Mouse (Mus musculus) MEL (cell line): ENCODE data around the gene Xirp2. TPM values are rescaled to one million over a fixed set of nuclear protein-coding genes. Genes with fewer than 3 reads are reported as not detected.
"Not testable (repeated sequence)": the region's sequence is repeated elsewhere in the genome, so short reads cannot be mapped to it uniquely, and the experiment has no call there.

ENCODE experiments used
- DNase-seq: peaks from one replicate; pipeline ENCODE4 v3.0.0; 2011; ENCODE audit warnings: low read depth, low spot score
- H3K27ac ChIP-seq: 2 replicates; pipeline ENCODE4 v1.5.1; 2012; ENCODE audit warnings: low read depth, mild to moderate bottlenecking, control low read depth, low read length, moderate library complexity; ENCODE audit not compliant: control insufficient read depth
- H3K27me3 ChIP-seq, 2 experiments: fragments of 150-350 bp in 1 of 2; sonication (generic) in 1 of 2; 2 replicates each; pipeline ENCODE4 v1.6.1; 2012; ENCODE audit warnings: low read length in 2 of 2, mild to moderate bottlenecking in 2 of 2, improper control_type of control experiment in 1 of 2, moderate library complexity in 1 of 2; ENCODE audit not compliant: insufficient read depth in 2 of 2, control insufficient read depth in 1 of 2
- H3K36me3 ChIP-seq, 2 experiments: 2 replicates each; pipeline ENCODE4 v1.6.1; 2012 to 2014; ENCODE audit warnings: low read length in 2 of 2, improper control_type of control experiment in 1 of 2, inconsistent platforms in 1 of 2, mild to moderate bottlenecking in 1 of 2; ENCODE audit not compliant: insufficient read depth in 2 of 2, control insufficient read depth in 1 of 2
- H3K4me1 ChIP-seq, 2 experiments: fragments of 150-350 bp in 1 of 2; sonication (generic) in 1 of 2; 2 replicates each; pipeline ENCODE4 v1.6.1; 2012; ENCODE audit warnings: low read length in 2 of 2, improper control_type of control experiment in 1 of 2, mild to moderate bottlenecking in 1 of 2; ENCODE audit not compliant: insufficient read depth in 2 of 2, control insufficient read depth in 1 of 2
- H3K4me3 ChIP-seq, 2 experiments: fragments of 150-350 bp in 1 of 2; sonication (generic) in 1 of 2; 2 replicates each; pipeline ENCODE4 v1.5.1; 2012; ENCODE audit warnings: low read depth in 2 of 2, low read length in 2 of 2, mild to moderate bottlenecking in 2 of 2, moderate library complexity in 2 of 2, control low read depth in 1 of 2, improper control_type of control experiment in 1 of 2; ENCODE audit not compliant: control insufficient read depth in 1 of 2, insufficient read depth in 1 of 2
- H3K79me2 ChIP-seq: 2 replicates; pipeline ENCODE4 v1.6.1; 2012; ENCODE audit warnings: mild to moderate bottlenecking, low read length, moderate library complexity; ENCODE audit not compliant: control insufficient read depth, poor library complexity, insufficient read depth
- H3K9ac ChIP-seq: 2 replicates; pipeline ENCODE4 v1.6.1; 2012; ENCODE audit warnings: low read depth, mild to moderate bottlenecking, control low read depth, low read length, moderate library complexity; ENCODE audit not compliant: control insufficient read depth, poor library complexity, severe bottlenecking
- H3K9me3 ChIP-seq: fragments of 150-350 bp; sonication (generic); replicated peaks from 2 replicates; pipeline ENCODE4 v1.6.1; 2012; ENCODE audit warnings: mild to moderate bottlenecking, low read length, improper control_type of control experiment, moderate library complexity; ENCODE audit not compliant: insufficient read depth
- BHLHE40 ChIP-seq: IDR thresholded peaks from 2 replicates; pipeline ENCODE4 v1.6.1; 2012; ENCODE audit warnings: low read depth, mild to moderate bottlenecking, inconsistent platforms, low read length, improper control_type of control experiment, borderline replicate concordance
- CTCF ChIP-seq, 3 experiments: IDR thresholded peaks in 2 of 3; conservative IDR thresholded peaks in 1 of 3; 2 replicates each; pipeline ENCODE4 v1.5.1; 2011 to 2012; ENCODE audit warnings: low read length in 3 of 3, low read depth in 2 of 3, mild to moderate bottlenecking in 2 of 3, improper control_type of control experiment in 1 of 3, inconsistent platforms in 1 of 3, mixed read lengths in 1 of 3, moderate library complexity in 1 of 3; ENCODE audit not compliant: control insufficient read depth in 1 of 3, insufficient read depth in 1 of 3, poor library complexity in 1 of 3, severe bottlenecking in 1 of 3
- ETS1 ChIP-seq: IDR thresholded peaks from 2 replicates; pipeline ENCODE4 v1.6.1; 2012; ENCODE audit warnings: low read depth, mild to moderate bottlenecking, inconsistent platforms, low read length, improper control_type of control experiment, moderate library complexity
- GATA1 ChIP-seq: IDR thresholded peaks from 2 replicates; pipeline ENCODE4 v1.6.1; 2011; ENCODE audit warnings: low read depth, low read length, improper control_type of control experiment
- JUND ChIP-seq: IDR thresholded peaks from 2 replicates; pipeline ENCODE4 v1.6.1; 2011; ENCODE audit warnings: low read depth, mild to moderate bottlenecking, improper control_type of control experiment, low read length
- MAFK ChIP-seq: IDR thresholded peaks from 2 replicates; pipeline ENCODE4 v1.6.1; 2011; ENCODE audit warnings: low read depth, mild to moderate bottlenecking, low read length, improper control_type of control experiment, borderline replicate concordance
- MAX ChIP-seq: IDR thresholded peaks from 2 replicates; pipeline ENCODE4 v1.6.1; 2011; ENCODE audit warnings: low read length, improper control_type of control experiment
- MEF2A ChIP-seq: IDR thresholded peaks from 2 replicates; pipeline ENCODE4 v1.6.1; 2014; ENCODE audit warnings: low read depth, mild to moderate bottlenecking, inconsistent platforms, low read length, improper control_type of control experiment; ENCODE audit not compliant: poor library complexity, insufficient replicate concordance, severe bottlenecking; ENCODE audit errors: extremely low read depth
- MYB ChIP-seq: IDR thresholded peaks from 2 replicates; pipeline ENCODE4 v1.6.1; 2011; ENCODE audit warnings: mild to moderate bottlenecking, low read depth, low read length, improper control_type of control experiment
- MYC ChIP-seq: IDR thresholded peaks from 2 replicates; pipeline ENCODE4 v1.6.1; 2011; ENCODE audit warnings: low read depth, mild to moderate bottlenecking, low read length, improper control_type of control experiment, moderate library complexity
- NELFE ChIP-seq: IDR thresholded peaks from 2 replicates; pipeline ENCODE4 v1.6.1; 2011; ENCODE audit warnings: low read depth, low read length, improper control_type of control experiment
- NRF1 ChIP-seq: IDR thresholded peaks from 2 replicates; pipeline ENCODE4 v1.6.1; 2014; ENCODE audit warnings: low read depth, mild to moderate bottlenecking, inconsistent platforms, low read length, improper control_type of control experiment, moderate library complexity; ENCODE audit not compliant: poor library complexity, insufficient read depth, severe bottlenecking
- POLR2AphosphoS5 ChIP-seq: IDR thresholded peaks from 2 replicates; pipeline ENCODE4 v1.6.1; 2012; ENCODE audit warnings: low read depth, borderline replicate concordance, mild to moderate bottlenecking, inconsistent platforms, low read length, moderate library complexity, mixed read lengths
- RAD21 ChIP-seq: IDR thresholded peaks from 2 replicates; pipeline ENCODE4 v1.6.1; 2011; ENCODE audit warnings: mild to moderate bottlenecking, low read depth, low read length, improper control_type of control experiment
- RCOR1 ChIP-seq: IDR thresholded peaks from 2 replicates; pipeline ENCODE4 v1.6.1; 2012; ENCODE audit warnings: low read depth, mild to moderate bottlenecking, inconsistent platforms, low read length, improper control_type of control experiment
- SIN3A ChIP-seq: IDR thresholded peaks from 2 replicates; pipeline ENCODE4 v1.6.1; 2012; ENCODE audit warnings: low read length, improper control_type of control experiment, inconsistent platforms
- SMC3 ChIP-seq: IDR thresholded peaks from 2 replicates; pipeline ENCODE4 v1.6.1; 2011; ENCODE audit warnings: low read depth, low read length, improper control_type of control experiment
- TAL1 ChIP-seq: IDR thresholded peaks from 2 replicates; pipeline ENCODE4 v1.6.1; 2012; ENCODE audit warnings: mild to moderate bottlenecking, inconsistent platforms, low read length, moderate library complexity, mixed read lengths
- TCF12 ChIP-seq: IDR thresholded peaks from 2 replicates; pipeline ENCODE4 v1.6.1; 2014; ENCODE audit warnings: low read depth, mild to moderate bottlenecking, inconsistent platforms, low read length, improper control_type of control experiment, moderate library complexity
- UBTF ChIP-seq: IDR thresholded peaks from 2 replicates; pipeline ENCODE4 v1.6.1; 2012; ENCODE audit warnings: low read depth, mild to moderate bottlenecking, inconsistent platforms, low read length, improper control_type of control experiment, moderate library complexity, borderline replicate concordance; ENCODE audit not compliant: insufficient read depth
- USF2 ChIP-seq, 2 experiments: IDR thresholded peaks; 2 replicates each; pipeline ENCODE4 v1.6.1; 2011 to 2012; ENCODE audit warnings: improper control_type of control experiment in 2 of 2, low read length in 2 of 2, borderline replicate concordance in 1 of 2, inconsistent platforms in 1 of 2, low read depth in 1 of 2, mild to moderate bottlenecking in 1 of 2; ENCODE audit not compliant: insufficient read depth in 1 of 2
- ZC3H11A ChIP-seq: IDR thresholded peaks from 2 replicates; pipeline ENCODE4 v1.6.1; 2012; ENCODE audit warnings: low read depth, mild to moderate bottlenecking, inconsistent platforms, low read length, improper control_type of control experiment
- ZKSCAN1 ChIP-seq: IDR thresholded peaks from 2 replicates; pipeline ENCODE4 v1.6.1; 2012; ENCODE audit warnings: low read depth, mild to moderate bottlenecking, inconsistent platforms, low read length, improper control_type of control experiment, moderate library complexity
- polyA plus RNA-seq, 2 experiments: library from polyadenylated mRNA; stranded (reverse) in 1 of 2; unstranded in 1 of 2; fragments of >175 nt in 1 of 2; fragments of >200 nt in 1 of 2; gene quantifications; 2 replicates each; pipeline versions ENCODE4 v1.2.1 to v1.2.4; 2012; ENCODE audit warnings: low replicate concordance in 2 of 2, low read depth in 1 of 2; ENCODE audit not compliant: insufficient read length in 2 of 2, insufficient read depth in 1 of 2, missing spikeins in 1 of 2
- total RNA-seq: library from RNA; depleted of rRNA; stranded (reverse); fragments of 300-350 nt; gene quantifications from 2 replicates; pipeline ENCODE4 v1.2.3, GENCODE M21; 2012; rRNA removed

The Xirp2 gene
- total RNA-seq = not detected in 2 replicates
- polyA plus RNA-seq = not detected

- Histone ChIP-seq H3K9ac (no peak within 1 kb of the TSS), H3K4me1 (no peaks in the 10 kb centered on the region), H3K27ac (no peak within 1 kb of the TSS), H3K4me3 (no peak within 1 kb of the TSS), H3K9me3 (no peaks in the 10 kb centered on the region), H3K36me3 (no peaks in the 10 kb centered on the region), H3K27me3 (no peaks in the 10 kb centered on the region), H3K79me2 (no peaks in the 10 kb centered on the region)
- no peak for DNase-seq
- TF ChIP-seq NELFE (no peak), RAD21 (no peak), CTCF (IDR thresholded peaks at IDR 0.05 in 2 of 3, conservative IDR thresholded peaks at IDR 0.05 in 1 of 3; ENCODE audit: control insufficient read depth in 1 of 3, insufficient read depth in 1 of 3, low read depth in 2 of 3, low read length in 3 of 3, poor library complexity in 1 of 3, severe bottlenecking in 1 of 3) (no peak), MEF2A (no peak), ZC3H11A (no peak), TCF12 (no peak), RCOR1 (no peak), JUND (no peak), POLR2AphosphoS5 (no peak), USF2 (IDR thresholded peaks at IDR 0.05; ENCODE audit: borderline replicate concordance in 1 of 2, insufficient read depth in 1 of 2, low read depth in 1 of 2, low read length in 2 of 2) (no peak), BHLHE40 (no peak), MYB (no peak), SIN3A (no peak)
Measured at GRCm38 (mm10) chr2:67445780-67446179, at the start of gene Xirp2. Gene Xirp2 (plus strand): TSS chr2:67446002.

- H3K27ac ChIP-seq, H3K36me3 ChIP-seq, H3K27me3 ChIP-seq, H3K9me3 ChIP-seq, H3K9ac ChIP-seq, H3K4me1 ChIP-seq, H3K79me2 ChIP-seq, DNase-seq, H3K4me3 ChIP-seq: not testable (repeated sequence)
Measured at GRCm38 (mm10) chr2:67413425-67413824, 32.4 kb upstream of the Xirp2 start, which contains the start of gene Gm21830. Gene Gm21830 (plus strand): TSS chr2:67413725.

GRCm38 (mm10) chr2:67420853-67421252 is 24.9 kb upstream of the Xirp2 start:
- Histone ChIP-seq H3K9ac (no peak overlapping the region), H3K36me3 (no peaks in the 10 kb centered on the region), H3K4me3 (no peak overlapping the region), H3K79me2 (no peaks in the 10 kb centered on the region), H3K27ac (no peak overlapping the region), H3K4me1 (no peaks in the 10 kb centered on the region), H3K9me3 (no peaks in the 10 kb centered on the region), H3K27me3 (no peaks in the 10 kb centered on the region)
- TF ChIP-seq MYC (no peak), TAL1 (no peak), BHLHE40 (no peak), SMC3 (no peak), POLR2AphosphoS5 (no peak), MAX (no peak), NRF1 (no peak), MAFK (no peak), UBTF (no peak), ZKSCAN1 (no peak), ETS1 (no peak), GATA1 (no peak)
- DNase-seq = no peak
